In genomic region chr9:68683938-68684337, GRCm38 (mm10) we compare ENCODE assay signal across 22 mouse cellular contexts. TPM values are rescaled to one million over a fixed set of nuclear protein-coding genes. Genes with fewer than 3 reads are reported as not detected.
DNase-seq lines count a peak whose midpoint lies in the region; ATAC-seq and TF ChIP-seq lines count a peak whose summit lies in the region.
"Had no signal": no experiment of that assay in that cellular context is flagged by ENCODE, and none has a peak within 500 bp of the region (broad histone marks: within the 10 kb centered on the region; RNA-seq: fewer than 3 reads in every experiment).

No protein-coding gene starts in this region.

- TF ChIP-seq CTCF in brain, embryonic 14.5 days (IDR thresholded peaks at IDR 0.05; ENCODE audit: borderline replicate concordance, extremely low read depth, insufficient read depth, insufficient read length) = no peak

- peaks cover 40% of the 10 kb centered on the region for H3K4me1 ChIP-seq in midbrain, embryonic 14.5 days (ENCODE audit: control insufficient read depth, insufficient read depth, low read length)
- H3K4me1 ChIP-seq: intestine, embryonic 15.5 days; limb, embryonic 15.5 days; liver, embryonic 15.5 days; lung, embryonic 15.5 days; megakaryocyte, embryonic 14.5 days had no signal

- no peaks in the 10 kb centered on the region for H3K36me3 ChIP-seq in midbrain, embryonic 14.5 days (ENCODE audit: control insufficient read depth, insufficient read depth, low read length)
- H3K36me3 ChIP-seq: heart, embryonic 10.5 days; intestine, embryonic 15.5 days; limb, embryonic 15.5 days; liver, embryonic 15.5 days; lung, embryonic 15.5 days; neural tube, embryonic 12.5 days had no signal

- H3K27me3 ChIP-seq in midbrain, embryonic 14.5 days (ENCODE audit: control insufficient read depth, insufficient read depth, low read length) = no peaks in the 10 kb centered on the region
- H3K27me3 ChIP-seq: intestine, embryonic 15.5 days; limb, embryonic 15.5 days; liver, embryonic 15.5 days; lung, embryonic 15.5 days; megakaryocyte, embryonic 14.5 days; neural tube, embryonic 12.5 days had no signal

- no peak overlapping the region for H3K9ac ChIP-seq in midbrain, embryonic 14.5 days (replicated peaks; ENCODE audit: low read length)
- H3K9ac ChIP-seq: intestine, embryonic 15.5 days; limb, embryonic 15.5 days; liver, embryonic 15.5 days; lung, embryonic 15.5 days; neural tube, embryonic 12.5 days had no signal

- no peak overlapping the region for H3K4me2 ChIP-seq in midbrain, embryonic 14.5 days (ENCODE audit: low read length)
- H3K4me2 ChIP-seq: intestine, embryonic 15.5 days; limb, embryonic 15.5 days; liver, embryonic 15.5 days; lung, embryonic 15.5 days; neural tube, embryonic 12.5 days had no signal

- 6% methylated on average over 3 of the region's 3 CpGs for WGBS in midbrain, embryonic 14.5 days

- no peak overlapping the region for H3K4me3 ChIP-seq in midbrain, embryonic 14.5 days (replicated peaks; ENCODE audit: low read depth, low read length)
- H3K4me3 ChIP-seq: heart, embryonic 10.5 days; intestine, embryonic 15.5 days; limb, embryonic 15.5 days; liver, embryonic 15.5 days; lung, embryonic 15.5 days; megakaryocyte, embryonic 14.5 days; neural tube, embryonic 12.5 days had no signal

- no peaks in the 10 kb centered on the region for H3K9me3 ChIP-seq in midbrain, embryonic 14.5 days (ENCODE audit: control insufficient read depth, low read length)
- H3K9me3 ChIP-seq: heart, embryonic 10.5 days; intestine, embryonic 15.5 days; limb, embryonic 15.5 days; liver, embryonic 15.5 days; lung, embryonic 15.5 days; megakaryocyte, embryonic 14.5 days; neural tube, embryonic 12.5 days had no signal

- TF ChIP-seq POLR2A in brain, embryonic 14.5 days (IDR thresholded peaks at IDR 0.05; ENCODE audit: borderline replicate concordance, extremely low read depth, insufficient read depth, insufficient read length, poor library complexity, severe bottlenecking) = no peak

- ATAC-seq in midbrain, embryonic 14.5 days (ENCODE audit: low FRiP score, low TSS enrichment) = peak; percentile 67; the same call in 1 of the 2 replicates
- ATAC-seq: intestine, embryonic 15.5 days had no signal

- DNase-seq in embryo, embryonic 10.5 days (ENCODE audit: low spot score) = peak; percentile 28
- no peak for DNase-seq in embryo, embryonic 9.5 days (ENCODE audit: extremely low spot score)
- DNase-seq in heart, adult 11 months = peak; percentile 62
- no peak for DNase-seq in heart, adult 8-10 months (ENCODE audit: low spot score)
- DNase-seq in brain, embryonic 14.5 days (ENCODE audit: low read depth) = peak; percentile 86
- DNase-seq in midbrain, embryonic 14.5 days = peak; percentile 73
- DNase-seq in kidney, postnatal 14 days = no peak
- DNase-seq: adrenal gland, postnatal 14 days; cerebellum, adult 9-10 months; heart, postnatal 4 days; kidney, adult 8-10 months; kidney, postnatal 10 days; left cerebral cortex, postnatal 4 days; lung, postnatal 36 days; thymus, postnatal 14 days had no signal

- H3K27ac ChIP-seq in midbrain, embryonic 14.5 days (replicated peaks; ENCODE audit: low read depth, low read length) = peak overlapping the region; percentile 27; the same call in 1 of the 2 replicates
- H3K27ac ChIP-seq: heart, embryonic 10.5 days; intestine, embryonic 15.5 days; limb, embryonic 15.5 days; liver, embryonic 15.5 days; lung, embryonic 15.5 days; neural tube, embryonic 12.5 days had no signal

RNA-seq across cellular contexts. Expression of gene Rora, which starts 30.4 kb away (rescaled TPM):
- total RNA-seq in heart, adult 8-10 months (2022) = 10 to 100 TPM; 24.7 to 30.8 (median 25.9) TPM
- polyA plus RNA-seq in brain, embryonic 14.5 days (2012; rRNA removed) = 5.5 and 11.7 TPM in 2 replicates
- 39.1 and 45.7 TPM in 2 replicates for polyA plus RNA-seq in midbrain, embryonic 14.5 days (2014; fragmentation: Nextera tagmentation; extraction: Ambion mirVana)

Comparison
In these comparisons a context has a peak if more than half of its experiments do, and no peak if none do; other contexts are left out.
1. DNase-seq: peak in embryo, embryonic 10.5 days (single experiment), heart, adult 11 months (single experiment), brain, embryonic 14.5 days (single experiment) and midbrain, embryonic 14.5 days (single experiment); none in embryo, embryonic 9.5 days (single experiment), heart, adult 8-10 months (single experiment) and kidney, postnatal 14 days (single experiment).